Mouse (Mus musculus) hindbrain, embryonic 11.5 days (tissue): ENCODE measurements around the gene Phactr2. TPM values are rescaled to one million over a fixed set of nuclear protein-coding genes. Genes with fewer than 3 reads are reported as not detected.

ENCODE experiments used
- ATAC-seq: fragments of 200-750 bp; cut with Nextera tagmentation; 2 replicates; pipeline ENCODE4 v1.8.0; 2017; ENCODE audit warnings: mild to moderate bottlenecking, moderate TSS enrichment, moderate library complexity; ENCODE audit not compliant: low FRiP score
- DNase-seq: peaks from one replicate; pipeline ENCODE4 v3.0.0-alpha.2; 2015; ENCODE audit warnings: low spot score
- H3K27ac ChIP-seq: fragments of 300-500 bp; sonication (generic); 2 replicates; pipeline ENCODE4 v1.5.1; 2014; ENCODE audit warnings: mild to moderate bottlenecking, low read depth, low read length
- H3K27me3 ChIP-seq: fragments of 300-500 bp; sonication (generic); 2 replicates; pipeline ENCODE4 v1.6.1; 2014; ENCODE audit warnings: mild to moderate bottlenecking, low read length, moderate library complexity, mixed read lengths; ENCODE audit not compliant: control insufficient read depth, insufficient read depth
- H3K36me3 ChIP-seq: fragments of 300-500 bp; sonication (generic); 2 replicates; pipeline ENCODE4 v1.6.1; 2014; ENCODE audit warnings: mild to moderate bottlenecking, low read length, moderate library complexity, mixed read lengths; ENCODE audit not compliant: control insufficient read depth, insufficient read depth
- H3K4me1 ChIP-seq: fragments of 300-500 bp; sonication (generic); replicated peaks from 2 replicates; pipeline ENCODE4 v1.6.1; 2014; ENCODE audit warnings: low read length, mixed read lengths; ENCODE audit not compliant: control insufficient read depth, insufficient read depth
- H3K4me2 ChIP-seq: fragments of 300-500 bp; sonication (generic); replicated peaks from 2 replicates; pipeline ENCODE4 v1.6.1; 2014; ENCODE audit warnings: mild to moderate bottlenecking, low read depth, low read length
- H3K4me3 ChIP-seq: fragments of 300-500 bp; sonication (generic); 2 replicates; pipeline ENCODE4 v1.5.1; 2014; ENCODE audit warnings: low read depth, low read length
- H3K9ac ChIP-seq: fragments of 300-500 bp; sonication (generic); 2 replicates; pipeline ENCODE4 v1.6.1; 2014; ENCODE audit warnings: low read depth, low read length
- H3K9me3 ChIP-seq: fragments of 300-500 bp; sonication (generic); 2 replicates; pipeline ENCODE4 v1.6.1; 2016; ENCODE audit warnings: low read length; ENCODE audit not compliant: control insufficient read depth
- WGBS: fragments of 180-500 bp; shearing (Covaris S2); extraction: QIAGEN DNeasy Blood & Tissue Kit; methylation state at CpG from one replicate; pipeline ENCODE4 v1.1.7; 2014; 5-methylcytosine and 5-hydroxymethylcytosine counted together
- polyA plus RNA-seq: library from polyadenylated mRNA; unstranded; fragments of >200 nt; fragmentation: Nextera tagmentation; extraction: Ambion mirVana; gene quantifications from 2 replicates; pipeline ENCODE4 v1.2.1, GENCODE M21; 2014

Phactr2 gene
- polyA plus RNA-seq, 1 experiment from 2014 or later: 17.5 TPM

GRCm38 (mm10) chr10:13292026-13292425, 182.2 kb downstream of the Phactr2 start:
- H3K27ac ChIP-seq: no peak overlapping the region
- no peaks in the 10 kb centered on the region for H3K27me3 ChIP-seq
- peak; percentile 20 for DNase-seq
- no peaks in the 10 kb centered on the region for H3K36me3 ChIP-seq
- no peak overlapping the region for H3K9ac ChIP-seq
- no peaks in the 10 kb centered on the region for H3K9me3 ChIP-seq
- peak; percentile 66 for ATAC-seq
- H3K4me1 ChIP-seq: no peaks in the 10 kb centered on the region
- no peak overlapping the region for H3K4me3 ChIP-seq
- no peak overlapping the region for H3K4me2 ChIP-seq
- WGBS: 20% methylated on average over 2 of the region's 2 CpGs

DNA sequence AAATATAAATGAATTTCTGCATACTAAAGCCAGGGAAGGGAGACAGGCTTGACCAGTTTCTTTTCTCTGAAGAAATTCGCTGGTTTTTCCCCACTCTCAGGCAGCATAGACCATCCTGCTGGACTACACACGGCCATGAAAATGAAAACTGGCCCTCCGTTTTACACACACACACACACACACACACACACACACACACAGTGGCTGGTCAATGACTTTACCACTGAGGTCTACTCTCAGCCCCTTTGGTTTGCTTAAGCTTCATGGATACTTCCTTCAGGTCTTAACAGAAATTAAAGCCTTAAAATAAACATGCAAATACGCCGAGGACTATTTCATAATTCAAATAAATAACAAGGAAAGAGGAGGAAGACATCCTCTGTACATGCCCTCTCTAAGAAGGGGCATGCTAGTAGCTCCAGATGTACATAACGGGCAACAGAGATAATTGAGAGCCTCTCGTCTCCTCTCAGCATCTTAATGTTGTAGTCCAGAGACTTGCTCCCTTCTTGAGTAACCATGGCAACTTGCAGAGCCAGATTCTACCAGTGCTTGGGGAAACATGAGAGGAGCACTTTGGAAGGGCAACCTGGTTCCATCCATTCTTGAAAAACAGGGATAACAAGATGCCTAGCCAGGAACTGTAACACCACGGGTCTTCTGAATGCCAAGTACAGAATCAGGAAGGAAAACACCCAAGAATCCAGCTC, 184.8 kb downstream of the Phactr2 start:
- Histone ChIP-seq H3K27me3 (no peaks in the 10 kb centered on the region), H3K4me2 (no peak overlapping the region), H3K4me1 (no peaks in the 10 kb centered on the region), H3K9ac (no peak overlapping the region), H3K36me3 (no peaks in the 10 kb centered on the region), H3K27ac (no peak overlapping the region), H3K4me3 (no peak overlapping the region), H3K9me3 (no peaks in the 10 kb centered on the region)
- no peak for DNase-seq
- WGBS: 86% methylated on average over 8 of the region's 8 CpGs
- no peak for ATAC-seq

GRCm38 (mm10) chr10:13288296-13288695, 185.9 kb downstream of the Phactr2 start:
- Histone ChIP-seq H3K27me3 (no peaks in the 10 kb centered on the region), H3K9ac (no peak overlapping the region), H3K4me1 (no peaks in the 10 kb centered on the region), H3K36me3 (no peaks in the 10 kb centered on the region), H3K27ac (no peak overlapping the region), H3K4me3 (no peak overlapping the region), H3K4me2 (no peak overlapping the region), H3K9me3 (no peaks in the 10 kb centered on the region)
- DNase-seq (no peak), ATAC-seq (no peak)
- WGBS: 95% methylated on average over 5 of the region's 5 CpGs

- H3K4me3 ChIP-seq: no peak overlapping the region
- H3K36me3 ChIP-seq: no peaks in the 10 kb centered on the region
- DNase-seq (no peak), ATAC-seq (no peak)
- no peaks in the 10 kb centered on the region for H3K27me3 ChIP-seq
- no peaks in the 10 kb centered on the region for H3K9me3 ChIP-seq
- 68% methylated on average over 4 of the region's 4 CpGs for WGBS
- H3K9ac ChIP-seq: no peak overlapping the region
- no peak overlapping the region for H3K27ac ChIP-seq
- H3K4me1 ChIP-seq: no peaks in the 10 kb centered on the region
- H3K4me2 ChIP-seq: no peak overlapping the region
These were observed 190.8 kb downstream of the Phactr2 start for GRCm38 (mm10) chr10:13283441-13283840.

DNA sequence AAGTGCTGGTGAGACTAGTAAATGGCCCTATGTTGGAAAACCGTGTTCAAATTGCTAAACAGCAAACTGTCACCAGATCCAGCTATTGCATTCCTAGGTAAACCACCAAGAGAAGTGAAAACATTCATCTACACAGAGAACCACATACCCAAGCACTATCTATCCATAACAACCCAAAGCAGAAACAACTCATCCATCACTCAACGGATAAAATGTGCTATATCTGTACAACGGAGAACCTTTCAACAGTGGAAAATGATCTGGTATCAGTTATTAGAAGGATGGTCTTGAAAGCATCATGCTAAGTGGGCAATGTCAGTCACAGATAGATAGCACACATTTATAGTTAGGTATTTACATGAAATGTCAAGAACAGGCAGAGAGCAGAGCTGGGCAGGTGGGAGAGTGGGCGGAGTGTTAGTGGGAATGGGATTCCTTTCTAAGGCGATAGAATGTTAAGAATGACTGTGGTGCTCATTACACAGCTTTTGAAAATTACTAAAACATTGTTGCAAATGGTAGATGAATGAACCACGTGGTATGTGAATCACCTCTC, 193.8 kb downstream of the Phactr2 start:
- DNase-seq (no peak), ATAC-seq (no peak)
- Histone ChIP-seq H3K9ac (no peak overlapping the region), H3K4me1 (no peaks in the 10 kb centered on the region), H3K9me3 (no peaks in the 10 kb centered on the region), H3K4me3 (no peak overlapping the region), H3K27me3 (no peaks in the 10 kb centered on the region), H3K27ac (no peak overlapping the region), H3K4me2 (no peak overlapping the region), H3K36me3 (no peaks in the 10 kb centered on the region)
- WGBS: 88% methylated on average over 6 of the region's 6 CpGs

DNA sequence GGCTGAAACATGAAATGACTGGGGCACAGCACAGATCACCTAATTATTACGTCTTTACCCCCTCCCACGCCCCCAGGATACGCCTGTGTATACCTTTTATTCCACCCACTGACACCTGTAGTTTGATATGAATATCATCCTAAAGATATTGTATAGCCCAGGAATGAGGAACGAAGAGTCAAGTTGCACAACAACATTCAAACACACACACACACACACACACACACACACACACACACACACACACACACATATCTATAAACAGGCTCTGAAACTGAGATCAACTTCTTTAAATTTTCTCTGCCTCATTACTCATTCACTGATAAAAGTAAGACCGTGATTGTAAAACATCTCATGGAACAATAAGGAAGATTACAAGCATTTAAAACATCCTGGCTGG, 197.9 kb downstream of the Phactr2 start:
- Histone ChIP-seq H3K9me3 (no peaks in the 10 kb centered on the region), H3K36me3 (no peaks in the 10 kb centered on the region), H3K27me3 (no peaks in the 10 kb centered on the region), H3K9ac (no peak overlapping the region), H3K27ac (no peak overlapping the region), H3K4me3 (no peak overlapping the region), H3K4me2 (no peak overlapping the region), H3K4me1 (no peaks in the 10 kb centered on the region)
- 86% methylated on average over 5 of the region's 5 CpGs for WGBS
- ATAC-seq (no peak), DNase-seq (no peak)

DNA sequence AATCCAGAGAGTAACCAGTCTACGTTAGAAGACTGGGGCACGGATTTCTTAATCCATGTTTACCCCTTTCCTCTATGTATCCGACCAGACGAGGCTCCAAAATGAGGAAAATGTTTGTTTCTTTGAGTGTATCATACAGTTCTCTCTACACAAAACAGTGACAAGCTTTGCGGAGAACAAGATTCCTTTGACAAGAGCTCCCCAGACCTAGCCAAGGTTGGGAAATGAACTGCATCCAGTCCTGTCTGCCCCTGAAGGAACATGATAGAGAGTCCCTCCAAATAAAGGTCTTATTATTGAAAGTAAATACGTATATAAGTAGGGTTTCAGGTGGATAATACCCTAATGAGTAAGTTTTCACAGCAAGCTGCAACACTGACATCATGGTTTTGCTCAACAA, 199.1 kb downstream of the Phactr2 start:
- Histone ChIP-seq H3K4me3 (no peak overlapping the region), H3K27ac (no peak overlapping the region), H3K9ac (no peak overlapping the region), H3K9me3 (no peaks in the 10 kb centered on the region), H3K36me3 (no peaks in the 10 kb centered on the region), H3K4me2 (no peak overlapping the region), H3K4me1 (no peaks in the 10 kb centered on the region), H3K27me3 (no peaks in the 10 kb centered on the region)
- WGBS: 89% methylated on average over 6 of the region's 6 CpGs
- DNase-seq (no peak), ATAC-seq (no peak)

GRCm38 (mm10) chr10:13274699-13275098, 199.5 kb downstream of the Phactr2 start:
- H3K9me3 ChIP-seq: no peaks in the 10 kb centered on the region
- DNase-seq (no peak), ATAC-seq (no peak)
- no peaks in the 10 kb centered on the region for H3K4me1 ChIP-seq
- no peaks in the 10 kb centered on the region for H3K27me3 ChIP-seq
- H3K36me3 ChIP-seq: no peaks in the 10 kb centered on the region
- no peak overlapping the region for H3K27ac ChIP-seq
- H3K4me3 ChIP-seq: no peak overlapping the region
- no peak overlapping the region for H3K9ac ChIP-seq
- 89% methylated on average over 4 of the region's 4 CpGs for WGBS
- no peak overlapping the region for H3K4me2 ChIP-seq

DNA sequence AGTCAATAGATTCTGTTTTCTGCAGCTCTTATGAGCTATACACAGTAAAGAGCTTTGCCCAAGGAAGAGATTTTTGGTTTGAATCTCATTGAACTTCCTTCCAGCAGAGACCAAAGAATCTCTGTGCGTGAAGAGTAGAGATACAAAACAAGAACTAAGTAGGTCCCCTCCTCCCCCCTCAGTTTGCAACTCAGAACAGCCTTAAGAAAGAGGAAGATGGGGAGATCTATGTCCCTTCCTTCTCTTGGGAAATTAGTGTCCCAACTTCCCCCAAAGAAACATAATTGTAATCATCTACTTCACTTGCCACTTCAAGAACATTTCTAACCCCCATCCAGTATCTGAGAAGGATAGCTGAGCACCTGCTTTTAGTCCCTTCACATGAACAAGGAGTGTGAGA, 200.5 kb downstream of the Phactr2 start:
- no peak overlapping the region for H3K9ac ChIP-seq
- no peak for DNase-seq
- no peak overlapping the region for H3K27ac ChIP-seq
- H3K4me3 ChIP-seq: no peak overlapping the region
- no peaks in the 10 kb centered on the region for H3K27me3 ChIP-seq
- 83% methylated on average over 1 of the region's 1 CpGs for WGBS
- H3K9me3 ChIP-seq: no peaks in the 10 kb centered on the region
- no peak overlapping the region for H3K4me2 ChIP-seq
- ATAC-seq: no peak
- no peaks in the 10 kb centered on the region for H3K36me3 ChIP-seq
- H3K4me1 ChIP-seq: no peaks in the 10 kb centered on the region
